Mouse (Mus musculus): Measurements from ENCODE around the gene Igdcc4. TPM values are rescaled to one million over a fixed set of nuclear protein-coding genes. Genes with fewer than 3 reads are reported as not detected.
"Not testable (repeated sequence)": the region's sequence is repeated elsewhere in the genome, so short reads cannot be mapped to it uniquely, and the experiment has no call there.

Gene Igdcc4
- 13.8 and 15.2 TPM in 2 replicates for polyA plus RNA-seq (2015; fragmentation: Nextera tagmentation; extraction: Ambion mirVana)

- WGBS: 2% methylated on average over 65 of the region's 76 CpGs
- Histone ChIP-seq H3K27ac (ENCODE audit: low read length) (peak within 1 kb of the TSS; percentile 83), H3K4me2 (ENCODE audit: low read length) (peak within 1 kb of the TSS; percentile 96), H3K36me3 (ENCODE audit: control insufficient read depth, insufficient read depth) (no peaks in the 10 kb centered on the region), H3K27me3 (replicated peaks; ENCODE audit: control insufficient read depth, insufficient read depth, low read length) (no peaks in the 10 kb centered on the region), H3K9me3 (ENCODE audit: control insufficient read depth, low read length) (peaks cover 4% of the 10 kb centered on the region; the same call in 1 of the 2 replicates), H3K4me1 (replicated peaks; ENCODE audit: control insufficient read depth, insufficient read depth, low read length) (peaks cover 22% of the 10 kb centered on the region), H3K9ac (replicated peaks; ENCODE audit: low read depth, low read length) (peak within 1 kb of the TSS; percentile 88), H3K4me3 (replicated peaks; ENCODE audit: low read length) (peak within 1 kb of the TSS; percentile 86)
- peak; percentile 9; the same call in 1 of the 2 replicates for ATAC-seq
These were observed at the start of gene Igdcc4 for GRCm38 (mm10) chr9:65100991-65101685. Igdcc4 (plus strand) TSS chr9:65101486.

GRCm38 (mm10) chr9:65064251-65064650 is 37.0 kb upstream of the Igdcc4 start:
- Histone ChIP-seq H3K4me2 (ENCODE audit: low read length) (no peak overlapping the region), H3K27ac (ENCODE audit: low read length) (no peak overlapping the region), H3K9me3 (ENCODE audit: control insufficient read depth, low read length) (no peaks in the 10 kb centered on the region), H3K4me1 (replicated peaks; ENCODE audit: control insufficient read depth, insufficient read depth, low read length) (no peaks in the 10 kb centered on the region), H3K4me3 (replicated peaks; ENCODE audit: low read length) (no peak overlapping the region), H3K9ac (replicated peaks; ENCODE audit: low read depth, low read length) (no peak overlapping the region), H3K27me3 (replicated peaks; ENCODE audit: control insufficient read depth, insufficient read depth, low read length) (no peaks in the 10 kb centered on the region), H3K36me3 (ENCODE audit: control insufficient read depth, insufficient read depth) (peaks cover 47% of the 10 kb centered on the region)
- 93% methylated on average over 7 of the region's 7 CpGs for WGBS
- ATAC-seq: no peak

GRCm38 (mm10) chr9:65070587-65070986 is 30.7 kb upstream of the Igdcc4 start:
- H3K9ac ChIP-seq (replicated peaks; ENCODE audit: low read depth, low read length): no peak overlapping the region
- no peak overlapping the region for H3K27ac ChIP-seq (ENCODE audit: low read length)
- no peak overlapping the region for H3K4me2 ChIP-seq (ENCODE audit: low read length)
- no peak overlapping the region for H3K4me3 ChIP-seq (replicated peaks; ENCODE audit: low read length)
- H3K9me3 ChIP-seq (ENCODE audit: control insufficient read depth, low read length): no peaks in the 10 kb centered on the region
- ATAC-seq: no peak
- WGBS: 93% methylated on average over 3 of the region's 3 CpGs
- no peaks in the 10 kb centered on the region for H3K27me3 ChIP-seq (replicated peaks; ENCODE audit: control insufficient read depth, insufficient read depth, low read length)
- no peaks in the 10 kb centered on the region for H3K4me1 ChIP-seq (replicated peaks; ENCODE audit: control insufficient read depth, insufficient read depth, low read length)
- peaks cover 28% of the 10 kb centered on the region for H3K36me3 ChIP-seq (ENCODE audit: control insufficient read depth, insufficient read depth)

GRCm38 (mm10) chr9:65073555-65073954 is 27.7 kb upstream of the Igdcc4 start:
- Histone ChIP-seq H3K27ac (ENCODE audit: low read length) (no peak overlapping the region), H3K4me1 (replicated peaks; ENCODE audit: control insufficient read depth, insufficient read depth, low read length) (no peaks in the 10 kb centered on the region), H3K36me3 (ENCODE audit: control insufficient read depth, insufficient read depth) (peaks cover 16% of the 10 kb centered on the region), H3K4me2 (ENCODE audit: low read length) (no peak overlapping the region), H3K27me3 (replicated peaks; ENCODE audit: control insufficient read depth, insufficient read depth, low read length) (no peaks in the 10 kb centered on the region), H3K9ac (replicated peaks; ENCODE audit: low read depth, low read length) (no peak overlapping the region), H3K4me3 (replicated peaks; ENCODE audit: low read length) (no peak overlapping the region), H3K9me3 (ENCODE audit: control insufficient read depth, low read length) (no peaks in the 10 kb centered on the region)
- ATAC-seq: no peak
- 74% methylated on average over 9 of the region's 9 CpGs for whole genome bisulfite sequencing

DNA sequence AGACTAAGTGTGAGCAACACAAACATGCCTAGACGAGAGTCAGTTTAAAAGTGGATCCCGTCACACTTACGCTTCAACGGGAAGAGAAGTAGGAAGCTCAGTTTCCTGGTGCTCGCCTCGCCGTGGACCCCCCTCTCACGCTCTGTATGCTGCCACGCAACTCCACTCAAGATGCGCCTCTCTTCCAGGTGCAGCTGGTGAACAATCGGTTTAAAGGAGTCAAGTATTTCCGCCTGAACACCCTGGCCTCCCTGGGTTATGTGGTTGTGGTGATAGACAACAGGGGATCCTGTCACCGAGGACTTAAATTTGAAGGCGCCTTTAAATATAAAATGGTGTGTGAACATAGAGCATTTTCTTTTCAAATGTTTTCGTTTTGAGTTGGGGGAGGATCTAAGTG is 27.0 kb upstream of the Igdcc4 start:
- no peaks in the 10 kb centered on the region for H3K9me3 ChIP-seq (ENCODE audit: control insufficient read depth, low read length)
- WGBS: 89% methylated on average over 15 of the region's 15 CpGs
- peaks cover 14% of the 10 kb centered on the region for H3K36me3 ChIP-seq (ENCODE audit: control insufficient read depth, insufficient read depth)

GRCm38 (mm10) chr9:65074855-65075493 is 26.3 kb upstream of the Igdcc4 start:
- 88% methylated on average over 6 of the region's 6 CpGs for WGBS
- peaks cover 14% of the 10 kb centered on the region for H3K36me3 ChIP-seq (ENCODE audit: control insufficient read depth, insufficient read depth)
- no peak for ATAC-seq

More for the DNA sequence above, 27.0 kb upstream of the Igdcc4 start:
- no peak overlapping the region for H3K9ac ChIP-seq (replicated peaks; ENCODE audit: low read depth, low read length)
- no peaks in the 10 kb centered on the region for H3K4me1 ChIP-seq (replicated peaks; ENCODE audit: control insufficient read depth, insufficient read depth, low read length)
- H3K4me3 ChIP-seq (replicated peaks; ENCODE audit: low read length): no peak overlapping the region
- H3K27me3 ChIP-seq (replicated peaks; ENCODE audit: control insufficient read depth, insufficient read depth, low read length): no peaks in the 10 kb centered on the region
- no peak overlapping the region for H3K27ac ChIP-seq (ENCODE audit: low read length)
- no peak overlapping the region for H3K4me2 ChIP-seq (ENCODE audit: low read length)
- ATAC-seq: no peak

GRCm38 (mm10) chr9:65077536-65077935 is 23.8 kb upstream of the Igdcc4 start:
- H3K27ac ChIP-seq (ENCODE audit: low read length): no peak overlapping the region
- WGBS: 93% methylated on average over 5 of the region's 5 CpGs
- no peak overlapping the region for H3K4me2 ChIP-seq (ENCODE audit: low read length)
- H3K27me3 ChIP-seq (replicated peaks; ENCODE audit: control insufficient read depth, insufficient read depth, low read length): no peaks in the 10 kb centered on the region
- H3K9ac ChIP-seq (replicated peaks; ENCODE audit: low read depth, low read length): no peak overlapping the region
- no peak for ATAC-seq
- peaks cover 17% of the 10 kb centered on the region; the same call in 1 of the 2 replicates for H3K36me3 ChIP-seq (ENCODE audit: control insufficient read depth, insufficient read depth)
- no peak overlapping the region for H3K4me3 ChIP-seq (replicated peaks; ENCODE audit: low read length)
- no peaks in the 10 kb centered on the region for H3K4me1 ChIP-seq (replicated peaks; ENCODE audit: control insufficient read depth, insufficient read depth, low read length)
- no peaks in the 10 kb centered on the region for H3K9me3 ChIP-seq (ENCODE audit: control insufficient read depth, low read length)

More at GRCm38 (mm10) chr9:65074855-65075493, 26.3 kb upstream of the Igdcc4 start:
- Histone ChIP-seq H3K4me3 (replicated peaks; ENCODE audit: low read length) (no peak overlapping the region), H3K9ac (replicated peaks; ENCODE audit: low read depth, low read length) (no peak overlapping the region), H3K27ac (ENCODE audit: low read length) (no peak overlapping the region), H3K27me3 (replicated peaks; ENCODE audit: control insufficient read depth, insufficient read depth, low read length) (no peaks in the 10 kb centered on the region), H3K4me2 (ENCODE audit: low read length) (no peak overlapping the region), H3K4me1 (replicated peaks; ENCODE audit: control insufficient read depth, insufficient read depth, low read length) (no peaks in the 10 kb centered on the region), H3K9me3 (ENCODE audit: control insufficient read depth, low read length) (no peaks in the 10 kb centered on the region)

GRCm38 (mm10) chr9:65080141-65080540 is 21.1 kb upstream of the Igdcc4 start:
- H3K4me1 ChIP-seq (replicated peaks; ENCODE audit: control insufficient read depth, insufficient read depth, low read length); ATAC-seq; H3K4me3 ChIP-seq (replicated peaks; ENCODE audit: low read length); H3K9ac ChIP-seq (replicated peaks; ENCODE audit: low read depth, low read length); H3K27ac ChIP-seq (ENCODE audit: low read length); H3K27me3 ChIP-seq (replicated peaks; ENCODE audit: control insufficient read depth, insufficient read depth, low read length); H3K9me3 ChIP-seq (ENCODE audit: control insufficient read depth, low read length); H3K4me2 ChIP-seq (ENCODE audit: low read length): not testable (repeated sequence)
- H3K36me3 ChIP-seq (ENCODE audit: control insufficient read depth, insufficient read depth): peaks cover 21% of the 10 kb centered on the region; the same call in 1 of the 2 replicates
- 88% methylated on average over 2 of the region's 2 CpGs for WGBS

DNA sequence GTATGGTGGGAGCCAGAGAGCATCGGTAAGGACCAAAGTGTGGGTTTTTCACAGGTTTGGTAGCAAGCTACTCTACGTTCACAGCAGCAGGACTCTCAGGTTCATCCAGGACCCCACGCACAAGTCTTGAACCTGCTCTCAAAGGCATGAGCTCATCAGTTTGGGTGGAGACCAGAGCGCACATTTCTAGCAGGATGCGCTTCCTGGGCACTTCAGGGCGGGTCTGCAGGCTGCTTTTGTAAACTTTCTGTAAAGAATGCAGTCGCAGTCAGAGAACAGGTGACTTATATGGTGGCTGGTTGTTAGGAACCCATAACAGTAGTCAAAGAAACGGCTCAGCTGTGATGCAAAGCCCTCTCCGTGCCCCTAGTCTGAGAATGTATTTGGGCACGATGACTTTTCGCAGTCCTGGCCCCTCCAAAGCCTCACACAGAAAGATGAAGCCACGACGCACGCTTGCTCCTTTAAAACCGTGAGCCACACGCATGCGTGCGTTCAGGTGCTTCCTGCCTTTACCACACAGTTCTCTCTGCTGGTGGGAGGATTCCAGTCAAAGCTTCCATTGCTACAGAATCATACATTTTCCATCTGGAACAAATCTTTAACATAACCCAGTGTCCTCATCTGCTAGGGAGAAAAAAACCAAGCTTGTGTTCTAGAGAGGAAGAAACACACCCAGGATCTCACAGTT is 18.1 kb upstream of the Igdcc4 start:
- no peak for ATAC-seq
- H3K9ac ChIP-seq (replicated peaks; ENCODE audit: low read depth, low read length): no peak overlapping the region
- no peaks in the 10 kb centered on the region for H3K27me3 ChIP-seq (replicated peaks; ENCODE audit: control insufficient read depth, insufficient read depth, low read length)
- 94% methylated on average over 18 of the region's 18 CpGs for WGBS
- H3K9me3 ChIP-seq (ENCODE audit: control insufficient read depth, low read length): no peaks in the 10 kb centered on the region
- no peaks in the 10 kb centered on the region for H3K4me1 ChIP-seq (replicated peaks; ENCODE audit: control insufficient read depth, insufficient read depth, low read length)
- H3K4me2 ChIP-seq (ENCODE audit: low read length): no peak overlapping the region
- H3K27ac ChIP-seq (ENCODE audit: low read length): no peak overlapping the region
- H3K4me3 ChIP-seq (replicated peaks; ENCODE audit: low read length): no peak overlapping the region
- H3K36me3 ChIP-seq (ENCODE audit: control insufficient read depth, insufficient read depth): peaks cover 15% of the 10 kb centered on the region; the same call in 1 of the 2 replicates

Measured in forebrain, embryonic 16.5 days (tissue).